Mouse (Mus musculus) regulatory T cell (primary cell): ENCODE measurements around the gene Cyp2s1.
"Not testable (repeated sequence)": the region's sequence is repeated elsewhere in the genome, so short reads cannot be mapped to it uniquely, and the experiment has no call there.

Experiments used
- in situ Hi-C: fragments of 300-600 bp; cut with MboI, MseI; formaldehyde crosslinking; loops from one replicate; pipeline ENCODE4 v1.15.1; 2025; ENCODE audit warnings: high pct_unique_total_duplicates

Cyp2s1 gene

DNA sequence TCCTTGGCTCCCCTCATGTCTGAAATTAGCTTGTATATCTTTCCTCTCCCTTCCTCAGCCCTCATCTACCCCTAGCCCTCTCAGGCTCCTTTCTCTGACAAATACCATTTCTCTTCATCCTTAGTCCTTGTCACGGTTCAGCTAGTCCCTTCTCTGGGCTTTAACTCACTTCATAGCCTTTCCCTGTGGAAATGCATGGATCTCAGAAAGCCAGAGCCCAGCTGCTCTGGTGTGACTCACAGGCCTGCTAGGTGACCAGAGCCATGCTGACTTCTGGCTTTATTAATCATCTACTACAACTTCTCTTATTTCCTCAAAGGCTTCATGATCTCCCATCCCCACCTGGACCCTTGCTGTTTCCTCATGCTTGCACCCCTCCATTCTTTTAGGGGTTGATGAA lies 4.5 kb downstream of the Cyp2s1 start:
- in situ Hi-C loops, result no loop called here

GRCm38 (mm10) chr7:25811716-25812115 lies 5.0 kb downstream of the Cyp2s1 start:
- in situ Hi-C loops, result no loop called here

DNA sequence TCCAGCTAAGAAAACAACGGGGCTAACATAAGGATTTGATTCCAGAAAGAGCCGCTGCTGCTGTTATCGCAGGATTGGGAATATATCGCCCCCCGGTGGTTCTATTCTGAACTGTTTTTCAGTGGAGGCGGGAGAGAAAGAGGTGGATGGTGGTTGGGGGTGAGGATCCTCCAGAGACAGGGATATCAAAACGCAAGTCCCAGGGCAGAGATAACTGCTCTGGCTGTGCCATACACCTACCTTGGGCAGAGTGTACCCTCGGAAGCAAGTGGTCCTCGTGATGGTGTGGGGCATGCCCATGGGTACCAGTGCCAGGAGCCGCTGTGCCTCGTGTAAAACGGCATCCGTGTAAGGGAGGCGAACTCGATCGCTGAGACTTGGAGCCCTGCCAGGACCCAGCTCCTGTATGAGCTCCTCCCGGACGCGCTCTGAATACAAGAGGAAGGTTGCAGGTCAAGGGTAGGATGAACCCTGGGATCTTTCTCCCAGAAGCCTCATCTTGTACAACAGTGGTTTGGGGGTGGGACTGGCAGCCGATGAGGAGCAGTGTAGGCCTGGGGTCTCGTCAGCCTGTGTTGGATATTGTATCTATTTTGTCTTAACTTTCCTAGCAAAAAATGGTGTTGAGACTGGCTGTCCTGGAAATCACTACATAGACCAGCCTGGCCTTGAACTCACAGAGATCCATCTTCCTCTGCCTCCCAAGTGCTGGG lies 10.9 kb downstream of the Cyp2s1 start:
- in situ Hi-C loops, result loop anchor here (5.0 kb wide), 1 partner anchor 48 kb away; no protein-coding TSS in a partner anchor

DNA sequence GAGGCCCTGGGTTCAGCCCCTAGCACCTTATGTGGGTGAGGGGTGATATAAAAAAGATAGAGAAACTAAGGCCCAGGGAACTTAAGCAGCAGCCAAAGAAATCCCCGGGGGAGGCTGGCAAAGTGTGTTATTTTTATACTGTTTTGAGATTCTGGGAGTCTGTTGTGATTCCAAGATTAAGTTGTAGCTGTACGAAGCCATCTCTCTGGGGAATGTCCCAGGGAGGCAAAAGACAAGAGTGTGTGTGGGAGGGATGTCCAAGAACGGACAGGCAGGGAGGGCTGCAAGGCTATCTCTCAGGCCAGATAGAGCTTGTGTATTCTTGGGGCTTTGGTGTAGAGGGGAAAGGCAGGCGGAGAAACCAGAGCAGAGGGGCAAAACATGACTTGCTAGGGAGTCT lies 11.9 kb downstream of the Cyp2s1 start:
- in situ Hi-C loops, result loop anchor here (5.0 kb wide), 1 partner anchor 47 kb away; no protein-coding TSS in a partner anchor

DNA sequence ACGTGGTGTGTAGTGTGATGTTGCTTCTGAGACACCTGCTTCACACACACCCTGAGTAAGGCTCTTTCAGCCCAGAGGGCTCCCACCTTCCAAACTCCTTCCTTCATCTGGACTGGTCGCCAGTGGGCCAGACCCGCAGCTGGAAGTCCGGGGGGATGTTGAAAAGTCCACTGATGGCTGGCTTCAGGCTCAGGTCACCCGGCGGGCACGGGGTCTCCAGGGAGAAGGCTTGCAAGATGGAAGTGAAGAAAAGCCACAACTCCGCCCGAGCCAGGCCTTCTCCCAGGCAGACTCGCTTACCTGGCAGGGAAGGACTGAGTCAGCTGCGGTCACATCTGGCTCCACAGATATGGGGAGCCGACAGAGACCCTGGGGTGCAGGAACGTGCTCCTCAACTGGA lies 13.3 kb downstream of the Cyp2s1 start:
- in situ Hi-C loops, result no loop called here

- in situ Hi-C loops, result no loop called here
Observed at GRCm38 (mm10) chr7:25802241-25803125, 14.2 kb downstream of the Cyp2s1 start.

DNA sequence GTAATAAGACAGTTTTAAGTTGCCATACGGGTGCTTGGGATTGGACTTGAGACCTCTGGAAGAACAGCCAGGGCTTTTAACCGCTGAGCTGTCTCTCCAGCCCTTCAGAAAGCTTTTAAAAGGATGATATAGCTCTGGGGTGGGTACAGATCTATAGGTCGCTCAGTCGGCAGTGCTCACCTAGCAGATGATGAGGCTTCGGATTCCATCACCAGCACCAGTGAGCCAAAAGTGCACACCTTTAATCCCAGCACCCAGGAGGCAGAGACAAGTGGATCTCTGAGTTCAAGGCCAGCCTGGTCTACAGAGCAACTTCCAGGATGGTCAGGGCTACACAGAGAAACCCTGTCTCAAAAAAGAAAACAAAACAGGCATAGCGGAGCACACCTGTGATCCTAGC lies 15.7 kb downstream of the Cyp2s1 start:
- in situ Hi-C loops, result no loop called here

GRCm38 (mm10) chr7:25799369-25799768 lies 17.3 kb downstream of the Cyp2s1 start:
- in situ Hi-C loops, result no loop called here

DNA sequence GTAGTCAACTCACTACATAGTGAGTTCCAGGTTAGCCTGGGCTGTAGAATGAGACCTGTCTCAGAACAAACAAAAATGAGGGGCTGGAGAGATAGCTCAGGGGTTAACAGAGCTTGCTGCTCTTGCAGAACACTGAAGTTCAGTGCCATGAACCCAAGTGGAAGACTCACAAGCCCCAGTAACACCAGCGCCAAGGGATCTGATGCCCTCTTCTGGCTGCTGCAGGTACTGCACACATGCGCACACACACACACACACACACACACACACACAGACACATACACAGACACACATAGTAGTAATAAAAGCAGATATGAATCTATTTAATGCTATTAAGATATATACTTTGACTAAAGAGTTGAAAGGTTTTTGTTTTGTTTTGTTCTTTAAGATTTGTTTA lies 18.2 kb downstream of the Cyp2s1 start:
- in situ Hi-C loops, result no loop called here

GRCm38 (mm10) chr7:25794775-25795174 lies 21.9 kb downstream of the Cyp2s1 start:
- in situ Hi-C loops, result no loop called here

DNA sequence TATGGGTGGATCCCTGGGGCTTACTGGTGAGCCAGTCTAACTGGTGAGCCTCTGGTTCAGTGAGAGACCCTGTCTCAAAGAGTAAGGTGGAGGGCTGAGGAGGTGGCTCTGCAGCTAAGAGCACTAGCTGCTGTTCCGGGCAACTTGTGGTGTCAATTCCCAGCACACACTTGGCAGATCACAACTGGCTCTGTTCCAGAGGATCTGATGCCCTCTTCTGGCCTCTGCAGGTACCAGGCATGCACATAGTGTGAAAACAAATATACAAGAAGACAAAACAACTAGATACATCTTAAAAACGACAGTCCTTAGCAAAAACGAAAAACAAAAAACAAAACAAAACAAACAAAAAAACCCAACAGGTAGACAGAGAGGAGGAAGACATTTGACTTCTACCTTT lies 23.0 kb downstream of the Cyp2s1 start:
- in situ Hi-C loops, result no loop called here

GRCm38 (mm10) chr7:25792966-25793365 lies 23.7 kb downstream of the Cyp2s1 start:
- in situ Hi-C loops, result not testable (repeated sequence)

DNA sequence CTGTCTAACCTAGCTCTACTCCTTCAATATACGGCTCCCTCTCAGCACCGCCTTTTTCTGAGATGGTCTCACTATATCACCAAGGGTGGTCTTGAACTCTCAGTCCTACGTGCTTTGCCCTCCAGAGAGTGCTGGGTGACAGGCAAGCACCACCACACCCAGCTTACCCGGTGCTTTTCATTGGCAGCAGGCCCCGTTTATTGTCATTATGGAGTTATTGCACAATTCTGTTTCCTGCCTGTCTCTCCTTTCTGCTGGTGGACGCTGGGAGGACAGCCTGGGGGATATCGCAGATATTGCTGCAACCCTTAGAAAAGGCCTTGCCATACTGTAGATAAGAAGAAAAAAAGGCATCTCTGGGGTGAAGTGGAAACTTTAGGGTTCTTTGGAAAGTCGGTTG lies 26.1 kb downstream of the Cyp2s1 start:
- in situ Hi-C loops, result no loop called here

DNA sequence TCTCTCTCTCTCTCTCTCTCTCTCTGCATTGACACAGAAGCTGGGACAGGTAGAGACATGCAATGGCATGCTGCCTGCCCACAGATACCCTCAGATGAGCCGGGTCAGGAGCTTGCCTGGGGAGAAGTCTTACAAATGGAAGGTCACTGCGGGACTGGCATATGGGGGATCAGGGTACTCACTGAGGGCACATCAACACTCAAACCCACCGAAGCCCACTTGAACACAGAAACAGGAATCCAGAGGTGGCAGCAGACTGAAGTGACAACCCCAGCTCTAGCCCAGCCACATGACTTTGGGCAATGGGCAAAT lies 27.6 kb downstream of the Cyp2s1 start:
- in situ Hi-C loops, result no loop called here

DNA sequence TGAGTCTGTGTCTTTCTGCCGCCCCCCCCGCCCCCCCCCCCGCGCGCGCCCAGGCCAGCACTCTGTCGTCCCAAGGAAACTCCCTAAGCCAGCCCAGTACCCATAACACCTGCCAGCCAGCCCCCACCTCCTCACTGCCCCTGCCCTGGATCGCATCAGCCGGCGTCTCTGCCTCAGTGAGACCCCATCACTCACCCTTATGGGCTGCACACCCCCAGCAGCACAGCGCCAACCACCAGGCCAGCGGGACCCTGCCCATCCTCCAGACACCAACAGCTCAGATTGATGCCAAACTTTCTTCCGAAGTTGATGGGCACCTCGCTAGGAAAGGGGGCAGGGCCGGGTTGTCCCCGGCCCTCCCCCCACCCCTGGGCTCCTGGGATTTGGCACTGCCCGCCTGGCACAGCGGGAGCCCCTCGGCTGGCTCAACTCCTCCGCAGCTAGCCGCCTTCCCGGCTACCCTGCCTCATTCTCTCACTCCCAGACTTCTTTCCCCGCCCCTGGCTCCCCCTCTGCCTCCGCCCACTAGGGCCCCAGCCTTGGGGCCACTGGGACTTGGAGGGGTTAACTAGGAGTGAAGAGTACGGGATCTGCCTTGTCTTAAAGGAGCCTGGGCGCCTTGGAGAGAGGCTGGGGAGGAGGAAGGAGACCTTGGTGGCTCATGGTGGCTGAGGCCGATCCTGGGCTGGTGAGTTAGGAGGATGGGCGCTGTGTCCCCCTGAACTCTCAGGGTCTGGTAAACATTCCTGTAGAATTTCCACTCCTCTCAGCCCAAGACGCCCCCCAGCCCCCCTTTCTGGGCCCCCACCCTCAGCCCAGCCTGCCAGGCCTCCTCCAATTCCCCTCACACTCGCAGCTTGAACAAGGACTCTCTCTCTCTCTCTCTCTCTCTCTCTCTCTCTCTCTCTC lies 28.2 kb downstream of the Cyp2s1 start, which contains the start of gene Axl:
Gene Axl, minus strand, starts transcription at position 486 of the 909 bp plus-strand sequence.
- in situ Hi-C loops, result no loop called here

- in situ Hi-C loops, result no loop called here
Observed at GRCm38 (mm10) chr7:25787456-25788219, 29.1 kb downstream of the Cyp2s1 start.

GRCm38 (mm10) chr7:25786974-25787373 lies 29.7 kb downstream of the Cyp2s1 start:
- in situ Hi-C loops, result no loop called here

DNA sequence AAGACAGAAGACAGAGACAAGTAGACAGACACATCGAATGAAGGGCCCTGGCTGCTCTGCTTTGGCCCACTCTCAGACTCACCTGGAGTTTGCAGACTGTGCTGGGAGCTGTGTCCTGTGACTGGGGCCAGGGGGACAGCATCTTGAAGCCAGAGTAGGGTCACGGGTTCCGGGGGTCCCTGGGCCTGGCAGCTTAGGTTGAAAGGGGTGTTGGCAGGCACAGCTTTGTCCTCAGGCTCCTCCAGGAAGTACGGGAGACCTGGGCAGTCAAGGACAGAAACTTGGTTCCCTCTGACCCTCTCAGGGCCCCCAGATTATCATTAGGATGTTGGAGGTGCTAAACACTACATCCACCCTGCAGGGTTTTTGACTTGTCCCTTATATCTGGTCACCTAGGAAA lies 31.0 kb downstream of the Cyp2s1 start:
- in situ Hi-C loops, result no loop called here

- in situ Hi-C loops, result no loop called here
Observed at GRCm38 (mm10) chr7:25784808-25785207, 31.9 kb downstream of the Cyp2s1 start.

DNA sequence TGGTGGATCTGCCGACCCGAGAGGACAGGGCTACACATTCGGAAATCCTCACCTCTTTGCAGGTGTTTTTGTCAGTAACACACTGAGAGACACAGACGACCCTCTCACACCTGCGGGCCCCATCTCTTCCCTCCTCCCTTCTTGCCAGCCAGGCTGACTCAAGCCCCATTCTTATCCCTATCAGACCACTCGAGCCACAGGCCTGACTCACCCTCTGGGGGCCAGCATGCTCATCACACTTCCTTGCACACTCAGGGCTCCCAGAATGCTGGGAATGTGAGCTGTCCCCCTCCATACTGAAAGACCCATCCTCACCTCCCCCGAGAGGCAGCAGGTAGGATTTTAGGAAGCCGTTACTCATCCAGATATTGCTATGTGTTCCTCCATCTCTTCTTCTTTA lies 33.0 kb downstream of the Cyp2s1 start:
- in situ Hi-C loops, result no loop called here

GRCm38 (mm10) chr7:25782744-25783143 lies 34.0 kb downstream of the Cyp2s1 start:
- in situ Hi-C loops, result no loop called here
